Mouse (Mus musculus) neural tube, embryonic 11.5 days (tissue): ENCODE measurements at regions not wholly inside any gene's neighbourhood (a gene's known extent, or its start where the extent isn't known, plus 50 kb on each side); places are given as distances from the start of the nearest gene placed in this dataset.

ENCODE experiments used
- ATAC-seq: fragments of 200-750 bp; cut with Nextera tagmentation; 2 replicates; pipeline ENCODE4 v1.8.0; 2017; ENCODE audit warnings: moderate number of reproducible peaks, mild to moderate bottlenecking, moderate TSS enrichment, moderate library complexity; ENCODE audit not compliant: insufficient read depth, low FRiP score, low TSS enrichment
- DNase-seq: peaks from one replicate; pipeline ENCODE4 v3.0.0-alpha.2; 2015; ENCODE audit warnings: low spot score
- H3K27ac ChIP-seq: fragments of 300-500 bp; sonication (generic); 2 replicates; pipeline ENCODE4 v1.5.1; 2014; ENCODE audit warnings: low read depth, mild to moderate bottlenecking, low read length
- H3K27me3 ChIP-seq: fragments of 300-500 bp; sonication (generic); 2 replicates; pipeline ENCODE4 v1.6.1; 2014; ENCODE audit warnings: mild to moderate bottlenecking, low read length, mixed read lengths; ENCODE audit not compliant: control insufficient read depth, insufficient read depth
- H3K36me3 ChIP-seq: fragments of 300-500 bp; sonication (generic); 2 replicates; pipeline ENCODE4 v1.6.1; 2014; ENCODE audit warnings: mild to moderate bottlenecking, low read length, moderate library complexity, mixed read lengths; ENCODE audit not compliant: control insufficient read depth, insufficient read depth
- H3K4me1 ChIP-seq: fragments of 300-500 bp; sonication (generic); 2 replicates; pipeline ENCODE4 v1.6.1; 2014; ENCODE audit warnings: low read length, mixed read lengths; ENCODE audit not compliant: control insufficient read depth, insufficient read depth
- H3K4me2 ChIP-seq: fragments of 300-500 bp; sonication (generic); 2 replicates; pipeline ENCODE4 v1.6.1; 2014; ENCODE audit warnings: low read depth, mild to moderate bottlenecking, moderate library complexity
- H3K4me3 ChIP-seq: fragments of 300-500 bp; sonication (generic); 2 replicates; pipeline ENCODE4 v1.5.1; 2014; ENCODE audit warnings: low read depth, low read length
- H3K9ac ChIP-seq: fragments of 300-500 bp; sonication (generic); 2 replicates; pipeline ENCODE4 v1.6.1; 2014; ENCODE audit warnings: mild to moderate bottlenecking, low read length
- H3K9me3 ChIP-seq: fragments of 300-500 bp; sonication (generic); 2 replicates; pipeline ENCODE4 v1.6.1; 2016; ENCODE audit warnings: low read length; ENCODE audit not compliant: control insufficient read depth
- WGBS: fragments of 180-500 bp; shearing (Covaris S2); extraction: QIAGEN DNeasy Blood & Tissue Kit; methylation state at CpG from one replicate; pipeline ENCODE4 v1.1.7; 2014; 5-methylcytosine and 5-hydroxymethylcytosine counted together

- ATAC-seq = no peak
- H3K4me1 ChIP-seq = no peaks in the 10 kb centered on the region
These were observed 520.7 kb upstream of the Lrrc6 start for GRCm38 (mm10) chr15:67021391-67021790.

GRCm38 (mm10) chr15:67019891-67020290 lies 519.2 kb upstream of the Lrrc6 start:
- DNase-seq = no peak
- no peak overlapping the region for H3K9ac ChIP-seq
- no peaks in the 10 kb centered on the region for H3K4me1 ChIP-seq
- no peak overlapping the region for H3K4me3 ChIP-seq
- H3K27me3 ChIP-seq = no peaks in the 10 kb centered on the region
- no peak overlapping the region for H3K4me2 ChIP-seq
- WGBS = 87% methylated on average over 1 of the region's 1 CpGs
- ATAC-seq = no peak
- H3K9me3 ChIP-seq = no peaks in the 10 kb centered on the region
- H3K27ac ChIP-seq = no peak overlapping the region
- no peaks in the 10 kb centered on the region for H3K36me3 ChIP-seq

More at GRCm38 (mm10) chr15:67021391-67021790, 520.7 kb upstream of the Lrrc6 start:
- H3K27me3 ChIP-seq = no peaks in the 10 kb centered on the region
- WGBS = 82% methylated on average over 5 of the region's 5 CpGs
- H3K9me3 ChIP-seq = no peaks in the 10 kb centered on the region
- H3K36me3 ChIP-seq = no peaks in the 10 kb centered on the region
- no peak overlapping the region for H3K4me3 ChIP-seq
- no peak overlapping the region for H3K27ac ChIP-seq
- H3K4me2 ChIP-seq = no peak overlapping the region
- no peak for DNase-seq
- H3K9ac ChIP-seq = no peak overlapping the region

- no peaks in the 10 kb centered on the region for H3K27me3 ChIP-seq
- ATAC-seq (peak; percentile 31; the same call in 1 of the 2 replicates), DNase-seq (no peak)
- no peak overlapping the region for H3K9ac ChIP-seq
- no peaks in the 10 kb centered on the region for H3K36me3 ChIP-seq
- no peak overlapping the region for H3K27ac ChIP-seq
- no peaks in the 10 kb centered on the region for H3K4me1 ChIP-seq
- no peak overlapping the region for H3K4me2 ChIP-seq
- no peak overlapping the region for H3K4me3 ChIP-seq
- 21% methylated on average over 6 of the region's 6 CpGs for WGBS
- no peaks in the 10 kb centered on the region for H3K9me3 ChIP-seq
These were observed 518.5 kb upstream of the Lrrc6 start for GRCm38 (mm10) chr15:67019194-67019661.
